Mouse (Mus musculus) ES-E14 (cell line): Measurements from ENCODE around the gene Mnx1.

ENCODE experiments used
- CHD2 ChIP-seq: IDR thresholded peaks from 2 replicates; pipeline ENCODE4 v1.6.1; 2014; ENCODE audit warnings: mild to moderate bottlenecking, low read depth, low read length, inconsistent platforms
- ZNF384 ChIP-seq: IDR thresholded peaks from 2 replicates; pipeline ENCODE4 v1.6.1; 2012; ENCODE audit warnings: low read depth, low read length, inconsistent platforms

DNA sequence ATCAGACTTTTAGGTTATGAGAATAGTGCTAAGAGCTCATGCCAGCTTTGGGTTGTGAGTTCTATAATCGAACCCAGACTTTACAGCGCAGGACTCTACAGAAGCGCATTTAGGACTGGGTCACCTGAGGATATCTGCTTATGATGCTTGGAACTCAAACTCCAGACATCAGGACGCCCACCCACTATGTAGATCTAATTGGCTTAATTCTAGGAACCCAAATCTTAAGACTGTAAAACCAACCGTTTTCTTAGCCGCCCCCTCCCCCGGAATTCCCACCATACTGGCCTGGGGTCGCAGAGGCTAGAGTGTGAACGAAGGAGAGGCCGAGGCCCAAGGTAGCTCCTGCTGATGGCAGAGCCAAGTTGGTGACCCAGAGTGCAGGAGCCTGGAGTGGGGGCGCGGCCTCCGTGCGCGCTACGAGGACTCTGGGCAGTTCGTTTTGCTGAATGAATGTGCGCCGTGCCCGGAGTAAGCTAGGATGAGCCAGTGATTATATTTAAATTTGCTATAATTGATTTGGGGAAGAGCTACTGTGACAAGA lies 7.3 kb downstream of the Mnx1 start:
- no peak for TF ChIP-seq CHD2
- no peak for TF ChIP-seq ZNF384
